Mouse (Mus musculus): ENCODE data around the gene Glce. TPM values are rescaled to one million over a fixed set of nuclear protein-coding genes. Genes with fewer than 3 reads are reported as not detected.

Gene Glce
- polyA plus RNA-seq, 1 experiment from 2014 or later: 5.4 TPM

DNA sequence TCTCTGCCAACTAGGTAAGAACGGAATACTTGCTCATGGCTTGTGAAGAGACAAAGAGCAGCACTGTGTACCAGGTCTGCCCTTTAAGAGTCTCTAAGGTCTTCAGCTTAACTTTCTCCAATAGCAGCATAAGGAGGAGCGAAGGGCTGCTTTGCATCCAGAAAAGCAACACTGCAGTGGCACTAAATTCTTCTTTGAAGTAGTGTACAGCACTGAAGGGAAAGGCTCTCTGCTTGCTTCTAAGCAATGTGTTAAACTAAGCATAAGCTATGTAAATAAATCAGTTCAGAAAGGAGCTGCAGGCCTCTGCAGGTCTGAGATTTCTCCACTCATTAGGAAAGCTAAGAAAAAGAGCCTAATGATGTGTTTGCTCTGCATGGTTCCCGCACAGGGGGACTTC lies 40.9 kb downstream of the Glce start:
- no peaks in the 10 kb centered on the region for H3K9me3 ChIP-seq (ENCODE audit: low read length)
- no peak overlapping the region for H3K4me2 ChIP-seq (ENCODE audit: low read depth, low read length)
- ATAC-seq (no peak), DNase-seq (no peak)
- H3K27ac ChIP-seq (ENCODE audit: low read depth): no peak overlapping the region
- 76% methylated on average over 3 of the region's 3 CpGs for WGBS (ENCODE audit: insufficient replicate concordance)
- H3K9ac ChIP-seq (replicated peaks): no peak overlapping the region
- H3K36me3 ChIP-seq (replicated peaks; ENCODE audit: insufficient read depth, low read length): no peaks in the 10 kb centered on the region
- no peak overlapping the region for H3K4me3 ChIP-seq (ENCODE audit: low read depth, low read length)
- no peaks in the 10 kb centered on the region for H3K27me3 ChIP-seq (ENCODE audit: insufficient read depth, low read length)
- TF ChIP-seq CTCF (IDR thresholded peaks at IDR 0.05; ENCODE audit: low read depth) (no peak), EP300 (IDR thresholded peaks at IDR 0.05; ENCODE audit: low read depth) (no peak)
- H3K4me1 ChIP-seq (ENCODE audit: insufficient read depth): no peaks in the 10 kb centered on the region

GRCm38 (mm10) chr9:62080028-62080760 lies 42.3 kb downstream of the Glce start:
- Histone ChIP-seq H3K27ac (ENCODE audit: low read depth) (no peak overlapping the region), H3K36me3 (replicated peaks; ENCODE audit: insufficient read depth, low read length) (no peaks in the 10 kb centered on the region), H3K9me3 (ENCODE audit: low read length) (no peaks in the 10 kb centered on the region), H3K9ac (replicated peaks) (no peak overlapping the region), H3K27me3 (ENCODE audit: insufficient read depth, low read length) (no peaks in the 10 kb centered on the region), H3K4me2 (ENCODE audit: low read depth, low read length) (no peak overlapping the region), H3K4me3 (ENCODE audit: low read depth, low read length) (no peak overlapping the region), H3K4me1 (ENCODE audit: insufficient read depth) (no peaks in the 10 kb centered on the region)
- no peak for ATAC-seq
- no peak for DNase-seq
- TF ChIP-seq EP300 (IDR thresholded peaks at IDR 0.05; ENCODE audit: low read depth) (no peak), CTCF (IDR thresholded peaks at IDR 0.05; ENCODE audit: low read depth) (no peak)

- no peak overlapping the region for H3K4me2 ChIP-seq (ENCODE audit: low read depth, low read length)
- no peak overlapping the region for H3K9ac ChIP-seq (replicated peaks)
- H3K27me3 ChIP-seq (ENCODE audit: insufficient read depth, low read length): no peaks in the 10 kb centered on the region
- 81% methylated on average over 3 of the region's 3 CpGs for WGBS (ENCODE audit: insufficient replicate concordance)
- DNase-seq (no peak), ATAC-seq (no peak)
- TF ChIP-seq EP300 (IDR thresholded peaks at IDR 0.05; ENCODE audit: low read depth): no peak
- TF ChIP-seq CTCF (IDR thresholded peaks at IDR 0.05; ENCODE audit: low read depth): no peak
- no peak overlapping the region for H3K4me3 ChIP-seq (ENCODE audit: low read depth, low read length)
- H3K4me1 ChIP-seq (ENCODE audit: insufficient read depth): no peaks in the 10 kb centered on the region
- H3K36me3 ChIP-seq (replicated peaks; ENCODE audit: insufficient read depth, low read length): no peaks in the 10 kb centered on the region
- no peaks in the 10 kb centered on the region for H3K9me3 ChIP-seq (ENCODE audit: low read length)
- H3K27ac ChIP-seq (ENCODE audit: low read depth): no peak overlapping the region
Observed at GRCm38 (mm10) chr9:62062234-62062633, 60.2 kb downstream of the Glce start.

DNA sequence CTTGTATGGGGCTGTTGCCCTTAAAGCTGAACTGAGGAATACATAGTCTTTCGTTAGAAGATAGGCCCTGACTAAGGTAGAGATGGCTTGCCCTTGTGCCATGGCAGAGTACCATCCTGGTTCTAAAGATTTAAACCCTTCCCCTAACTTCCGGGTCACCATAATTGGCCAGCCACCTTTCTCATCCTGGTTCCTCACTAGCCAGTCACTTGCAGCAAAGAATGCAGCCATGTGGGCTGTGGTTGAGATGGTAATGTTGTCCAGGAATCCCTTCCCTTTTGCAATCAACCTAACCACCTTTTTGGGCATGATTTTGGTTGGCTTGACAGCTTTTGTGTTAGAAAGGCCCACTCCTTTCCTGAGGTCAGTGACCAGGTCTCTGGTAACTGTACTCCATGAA lies 62.0 kb downstream of the Glce start:
- ATAC-seq (no peak), DNase-seq (no peak)
- no peak overlapping the region for H3K4me3 ChIP-seq (ENCODE audit: low read depth, low read length)
- TF ChIP-seq CTCF (IDR thresholded peaks at IDR 0.05; ENCODE audit: low read depth): no peak
- TF ChIP-seq EP300 (IDR thresholded peaks at IDR 0.05; ENCODE audit: low read depth): no peak
- H3K4me1 ChIP-seq (ENCODE audit: insufficient read depth): no peaks in the 10 kb centered on the region
- H3K36me3 ChIP-seq (replicated peaks; ENCODE audit: insufficient read depth, low read length): no peaks in the 10 kb centered on the region
- no peak overlapping the region for H3K4me2 ChIP-seq (ENCODE audit: low read depth, low read length)
- H3K27ac ChIP-seq (ENCODE audit: low read depth): no peak overlapping the region
- no peaks in the 10 kb centered on the region for H3K9me3 ChIP-seq (ENCODE audit: low read length)
- 74% methylated on average over 2 of the region's 2 CpGs for WGBS (ENCODE audit: insufficient replicate concordance)
- H3K27me3 ChIP-seq (ENCODE audit: insufficient read depth, low read length): no peaks in the 10 kb centered on the region
- H3K9ac ChIP-seq (replicated peaks): no peak overlapping the region

- no peaks in the 10 kb centered on the region for H3K4me1 ChIP-seq (ENCODE audit: insufficient read depth)
- TF ChIP-seq CTCF (IDR thresholded peaks at IDR 0.05; ENCODE audit: low read depth) (no peak), EP300 (IDR thresholded peaks at IDR 0.05; ENCODE audit: low read depth) (no peak)
- no peaks in the 10 kb centered on the region for H3K27me3 ChIP-seq (ENCODE audit: insufficient read depth, low read length)
- H3K27ac ChIP-seq (ENCODE audit: low read depth): no peak overlapping the region
- no peak overlapping the region for H3K4me3 ChIP-seq (ENCODE audit: low read depth, low read length)
- H3K9ac ChIP-seq (replicated peaks): no peak overlapping the region
- ATAC-seq: no peak
- 88% methylated on average over 11 of the region's 11 CpGs for WGBS (ENCODE audit: insufficient replicate concordance)
- H3K9me3 ChIP-seq (ENCODE audit: low read length): no peaks in the 10 kb centered on the region
- DNase-seq: no peak
- H3K36me3 ChIP-seq (replicated peaks; ENCODE audit: insufficient read depth, low read length): no peaks in the 10 kb centered on the region
- no peak overlapping the region for H3K4me2 ChIP-seq (ENCODE audit: low read depth, low read length)
Observed at GRCm38 (mm10) chr9:62059941-62060340, 62.5 kb downstream of the Glce start.

DNA sequence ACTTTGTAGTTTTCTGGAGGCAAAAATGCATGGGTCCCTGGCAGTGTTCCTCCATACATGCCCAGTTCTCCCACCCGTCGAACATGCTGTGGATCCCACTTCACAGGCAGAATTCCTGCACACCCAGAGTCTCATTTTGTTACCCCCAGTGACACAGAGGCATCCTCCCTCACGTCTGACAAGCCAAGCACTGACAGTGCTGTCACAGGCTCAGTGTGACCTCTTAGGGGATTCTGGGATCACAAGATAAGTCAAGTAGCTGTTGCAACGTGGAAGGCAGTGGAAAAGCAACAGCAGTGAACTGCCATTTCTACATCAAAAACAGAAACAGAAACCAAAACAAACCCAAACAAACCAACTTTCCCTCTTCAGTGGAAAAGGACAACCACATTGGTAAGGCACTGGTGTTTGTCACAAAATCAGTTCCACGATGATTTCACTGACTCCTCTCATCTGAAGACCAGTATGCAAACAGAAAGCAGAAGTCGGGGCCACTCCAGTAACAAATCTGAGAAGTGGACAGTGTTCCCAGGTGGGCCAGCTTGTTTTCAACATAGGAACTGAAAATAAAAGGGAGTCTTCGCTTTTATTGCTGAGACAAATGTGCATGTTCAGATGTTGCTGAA lies 64.5 kb downstream of the Glce start:
- no peaks in the 10 kb centered on the region for H3K27me3 ChIP-seq (ENCODE audit: insufficient read depth, low read length)
- DNase-seq: no peak

More for the DNA sequence above, 64.5 kb downstream of the Glce start:
- 53% methylated on average over 7 of the region's 7 CpGs for WGBS (ENCODE audit: insufficient replicate concordance)
- no peaks in the 10 kb centered on the region for H3K4me1 ChIP-seq (ENCODE audit: insufficient read depth)
- no peaks in the 10 kb centered on the region for H3K9me3 ChIP-seq (ENCODE audit: low read length)
- TF ChIP-seq EP300 (IDR thresholded peaks at IDR 0.05; ENCODE audit: low read depth): no peak
- no peak for TF ChIP-seq CTCF (IDR thresholded peaks at IDR 0.05; ENCODE audit: low read depth)
- H3K36me3 ChIP-seq (replicated peaks; ENCODE audit: insufficient read depth, low read length): no peaks in the 10 kb centered on the region
- H3K27ac ChIP-seq (ENCODE audit: low read depth): no peak overlapping the region
- H3K9ac ChIP-seq (replicated peaks): no peak overlapping the region
- no peak overlapping the region for H3K4me2 ChIP-seq (ENCODE audit: low read depth, low read length)
- H3K4me3 ChIP-seq (ENCODE audit: low read depth, low read length): no peak overlapping the region
- no peak for ATAC-seq

Data from liver, postnatal 0 days (tissue).